Mouse (Mus musculus): ENCODE results near the gene Cnksr3. TPM values are rescaled to one million over a fixed set of nuclear protein-coding genes. Genes with fewer than 3 reads are reported as not detected.

Cnksr3 gene
- 10 to 100 TPM in 1 of 2 experiments, 1 to 10 TPM in 1; 9.8 to 10.6 TPM for total RNA-seq (2021)

DNA sequence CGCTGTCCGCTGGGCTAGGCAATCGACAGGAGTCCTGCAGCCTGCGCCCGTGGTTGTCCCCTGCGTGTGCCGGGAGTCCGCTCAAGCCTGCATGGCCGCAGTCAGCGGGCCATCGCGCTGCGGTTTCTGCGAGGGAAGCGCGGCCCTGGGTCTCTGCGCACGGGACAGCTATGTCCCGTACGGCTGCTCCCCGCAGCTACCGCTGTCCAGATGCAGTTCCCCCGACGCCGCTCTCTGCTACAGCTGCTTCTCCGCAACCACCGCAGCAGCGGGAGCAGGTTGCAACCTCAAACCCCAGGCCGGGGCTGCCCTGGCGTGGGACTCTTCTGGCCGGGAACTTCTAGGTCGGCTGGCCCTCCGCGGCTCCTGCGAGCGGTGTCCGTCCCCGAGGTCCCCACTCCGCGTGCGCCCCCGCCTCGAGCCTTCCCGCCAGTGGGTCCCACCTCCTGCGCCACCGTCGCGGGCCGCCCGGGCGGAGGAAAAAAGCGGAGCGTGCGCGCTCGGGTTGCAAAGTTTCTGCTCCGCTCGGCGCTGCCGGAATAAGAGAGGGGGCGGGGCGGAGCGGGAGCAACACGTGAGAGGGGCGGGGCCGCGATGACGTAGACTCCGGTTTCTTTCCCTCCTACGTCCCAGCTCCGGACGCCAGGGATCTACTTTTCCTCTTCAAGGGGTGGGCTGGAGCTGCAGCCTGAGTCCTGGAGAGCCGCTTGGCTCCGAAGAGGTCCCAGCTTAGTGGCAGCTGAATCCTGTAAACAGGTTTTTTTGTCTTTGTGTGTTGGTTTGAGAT is at the start of gene Cnksr3:
Gene Cnksr3, minus strand, starts transcription at position 542 of the 787 bp plus-strand sequence.
- peak; percentile 80 to 88 for DNase-seq (ENCODE audit: extremely low spot score in 1 of 2, low spot score in 1 of 2)

DNA sequence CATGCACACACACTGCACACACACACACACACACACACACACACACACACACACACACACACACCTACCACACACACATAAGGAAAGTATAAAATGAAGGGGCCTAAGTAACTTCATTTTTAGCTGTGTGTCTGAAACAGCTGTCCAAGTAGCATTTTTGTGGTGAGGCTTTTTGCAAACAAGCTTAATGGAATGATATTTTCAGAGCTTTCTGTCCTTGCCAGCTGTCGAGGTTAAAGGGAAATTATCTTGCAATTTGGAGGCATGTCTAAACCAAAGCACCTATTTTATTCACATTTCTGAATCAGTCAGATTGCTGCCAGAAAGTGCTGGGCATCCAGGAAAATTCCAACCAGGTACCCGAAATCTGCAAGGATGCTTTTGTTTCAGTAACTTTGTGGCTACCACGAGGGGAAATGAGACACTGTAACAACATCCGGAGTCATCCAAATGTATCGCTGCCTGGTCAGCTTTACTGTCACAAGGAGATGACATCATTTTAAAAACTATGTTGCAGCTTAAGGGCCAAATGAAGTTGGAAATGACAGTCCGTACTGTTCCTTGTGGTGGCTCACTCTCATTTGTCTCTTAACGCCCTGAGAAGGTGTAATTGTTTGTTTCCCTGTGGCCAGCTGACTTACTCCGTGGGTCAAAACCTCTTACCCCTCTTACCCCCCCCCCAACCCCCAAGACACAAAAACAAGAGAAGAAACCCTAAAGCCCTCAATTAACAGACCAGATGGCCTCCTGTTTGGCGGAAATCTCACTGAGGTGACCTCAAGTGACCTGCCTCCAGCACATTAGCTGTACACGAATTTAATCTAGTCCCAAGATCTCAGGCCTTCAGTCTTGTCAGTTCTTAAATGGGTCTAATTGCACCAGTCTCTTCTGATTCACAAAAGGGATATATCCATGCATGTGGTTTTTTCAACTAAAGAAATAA is 48.4 kb upstream of the Cnksr3 start:
- DNase-seq (ENCODE audit: extremely low spot score in 1 of 2, low spot score in 1 of 2), result no peak

DNA sequence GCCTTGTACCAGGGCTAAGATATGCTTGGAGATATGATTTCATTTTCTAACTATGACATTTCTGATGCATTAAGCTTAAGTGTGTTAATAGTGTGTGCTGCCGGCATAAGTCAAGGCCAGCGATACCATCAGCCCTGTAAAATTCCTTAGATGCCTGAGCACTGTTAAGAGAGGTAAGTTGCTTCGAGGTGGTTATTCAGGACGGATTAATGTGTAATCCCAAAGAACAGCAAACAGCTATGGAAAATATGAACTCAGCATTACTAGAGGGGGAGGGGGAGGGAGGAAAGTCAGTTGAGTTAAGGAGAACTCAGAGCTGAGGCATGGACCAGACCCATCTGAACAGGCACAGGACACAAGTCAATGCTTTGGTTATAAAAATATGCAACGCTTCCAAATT is 46.6 kb upstream of the Cnksr3 start:
- DNase-seq (ENCODE audit: extremely low spot score in 1 of 2, low spot score in 1 of 2), result no peak

DNA sequence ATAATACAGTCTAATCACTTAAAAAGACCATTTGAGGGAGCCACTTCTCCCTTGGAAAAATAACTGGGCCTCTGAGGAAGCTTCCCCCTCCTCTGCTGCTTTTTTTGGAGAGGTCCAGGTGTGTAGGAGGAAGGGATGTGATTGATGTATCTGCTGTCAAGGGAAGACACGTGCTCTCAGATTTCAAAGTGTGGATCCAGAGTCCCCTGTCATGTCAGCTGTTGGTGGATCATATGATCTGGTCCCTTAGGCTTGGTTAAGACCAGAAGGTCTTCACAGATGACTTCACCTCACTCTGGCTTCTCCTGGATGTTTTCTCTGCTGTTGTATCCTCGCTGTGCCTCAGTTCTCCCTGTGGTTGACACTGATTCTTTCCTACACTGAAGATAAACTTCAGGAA is 38.4 kb upstream of the Cnksr3 start:
- no peak for DNase-seq (ENCODE audit: extremely low spot score in 1 of 2, low spot score in 1 of 2)

DNA sequence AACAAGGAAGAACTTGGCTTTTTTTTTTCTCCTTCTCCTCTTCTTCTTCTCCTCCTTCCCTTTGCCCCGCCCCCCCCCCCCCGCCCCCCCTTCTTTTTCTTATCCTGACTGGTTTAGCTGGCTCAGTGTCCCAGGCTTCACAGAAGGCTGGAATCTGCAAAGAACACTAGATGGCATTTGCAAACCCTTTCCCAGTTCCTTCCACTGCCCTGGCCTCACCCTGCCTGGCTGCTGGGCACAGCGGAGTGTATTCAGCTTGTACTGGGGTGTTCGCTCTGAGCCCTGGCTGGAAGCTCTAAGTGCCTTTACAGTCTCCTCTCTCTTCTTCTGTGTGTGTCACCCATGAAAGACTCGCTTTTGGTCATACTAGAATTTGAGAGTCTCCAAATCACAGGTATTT is 22.6 kb upstream of the Cnksr3 start:
- DNase-seq (ENCODE audit: extremely low spot score in 1 of 2, low spot score in 1 of 2), result no peak

DNA sequence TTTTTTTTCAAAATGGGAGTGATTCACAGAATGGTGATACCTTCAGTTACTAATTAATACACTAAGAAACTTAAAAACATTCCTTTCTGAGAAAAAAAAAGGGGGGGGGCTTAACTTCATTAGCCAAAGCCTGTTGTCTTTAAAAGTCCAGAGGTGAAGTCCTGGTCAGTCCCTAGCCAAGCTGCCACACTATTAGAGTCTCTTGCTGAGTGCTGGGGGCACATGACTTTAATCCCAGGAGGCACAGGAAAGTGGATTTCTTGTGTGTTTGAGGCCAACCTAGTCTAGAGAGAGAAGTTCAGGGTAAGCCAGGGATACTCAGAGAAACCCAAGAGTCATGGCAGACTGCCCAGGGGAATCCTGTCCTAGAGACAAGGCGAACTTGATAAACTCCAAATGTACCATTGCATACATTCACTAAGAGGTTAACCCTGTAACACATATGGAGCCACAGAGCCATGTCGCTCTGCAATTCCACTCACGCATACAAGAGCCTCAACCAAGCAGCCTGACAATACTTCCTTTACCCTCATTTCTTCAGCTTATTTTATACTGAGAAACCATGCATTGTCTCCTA is 5.6 kb upstream of the Cnksr3 start:
- no peak for DNase-seq (ENCODE audit: extremely low spot score in 1 of 2, low spot score in 1 of 2)

DNA sequence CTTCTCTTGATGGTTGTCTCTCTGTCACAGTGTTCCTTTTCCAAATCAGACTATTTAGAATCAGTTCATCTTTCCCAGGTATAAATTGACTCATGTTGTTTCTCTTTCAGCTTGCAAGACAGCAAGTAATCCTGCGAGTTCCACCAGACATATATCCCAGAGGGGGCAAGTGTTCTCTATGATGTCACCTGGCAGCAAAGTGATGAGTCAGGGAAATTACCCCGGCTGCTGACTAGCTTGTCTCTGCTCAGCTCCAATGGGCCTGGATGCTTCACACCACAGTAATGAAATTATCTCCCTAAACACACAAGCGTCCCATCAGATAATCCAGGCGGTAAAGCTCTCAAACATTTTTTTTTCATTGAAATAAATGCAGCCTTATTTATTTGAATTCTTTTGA is 2.7 kb upstream of the Cnksr3 start:
- DNase-seq (ENCODE audit: extremely low spot score in 1 of 2, low spot score in 1 of 2), result no peak

DNA sequence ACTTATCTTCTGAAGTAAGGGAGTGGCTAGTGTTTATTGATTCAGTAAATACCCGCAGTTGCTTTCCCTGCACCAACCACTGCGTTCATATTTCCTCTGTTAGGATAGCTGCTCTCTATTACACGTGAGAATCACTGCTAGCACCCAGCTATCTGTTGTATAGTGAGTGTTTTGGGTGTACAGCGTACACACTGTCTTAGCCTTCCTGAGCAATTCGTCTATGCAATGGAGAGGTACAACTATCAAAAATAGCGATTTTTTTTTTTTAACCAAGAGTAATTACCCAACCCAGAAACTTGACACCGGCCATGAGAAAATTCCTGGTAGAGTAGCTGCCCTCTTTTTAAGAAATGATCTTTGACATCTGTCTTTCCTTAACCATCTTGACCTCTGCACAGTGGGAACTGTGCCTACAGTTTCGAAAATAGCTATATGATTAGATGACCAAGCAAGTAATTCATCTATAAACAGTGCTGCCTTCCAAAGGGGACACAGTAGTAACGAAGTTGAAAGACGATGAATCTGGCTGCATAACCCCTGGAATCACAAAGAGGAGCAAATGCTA is 1.1 kb upstream of the Cnksr3 start:
- DNase-seq (ENCODE audit: extremely low spot score in 1 of 2, low spot score in 1 of 2), result no peak

DNA sequence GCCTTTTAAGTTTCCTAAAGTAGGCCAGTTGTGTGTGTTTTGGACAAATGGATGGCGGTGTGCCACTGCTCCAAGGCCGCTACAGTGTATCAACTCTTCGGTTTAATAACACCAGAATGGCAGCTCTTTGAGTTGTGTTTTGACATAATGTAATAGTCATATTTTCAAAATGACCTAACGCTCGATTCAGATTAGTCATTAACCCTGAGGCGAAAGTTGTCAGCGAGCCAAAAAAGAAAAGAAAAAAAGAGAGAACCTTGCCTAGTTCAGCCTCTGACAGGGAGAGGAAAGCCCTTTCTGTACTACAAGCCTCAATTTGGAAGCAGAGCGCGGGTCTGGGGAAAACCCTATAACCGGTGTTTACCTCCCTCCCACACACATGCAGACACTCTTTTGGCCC is 500 bp upstream of the Cnksr3 start:
- no peak for DNase-seq (ENCODE audit: extremely low spot score in 1 of 2, low spot score in 1 of 2)

DNA sequence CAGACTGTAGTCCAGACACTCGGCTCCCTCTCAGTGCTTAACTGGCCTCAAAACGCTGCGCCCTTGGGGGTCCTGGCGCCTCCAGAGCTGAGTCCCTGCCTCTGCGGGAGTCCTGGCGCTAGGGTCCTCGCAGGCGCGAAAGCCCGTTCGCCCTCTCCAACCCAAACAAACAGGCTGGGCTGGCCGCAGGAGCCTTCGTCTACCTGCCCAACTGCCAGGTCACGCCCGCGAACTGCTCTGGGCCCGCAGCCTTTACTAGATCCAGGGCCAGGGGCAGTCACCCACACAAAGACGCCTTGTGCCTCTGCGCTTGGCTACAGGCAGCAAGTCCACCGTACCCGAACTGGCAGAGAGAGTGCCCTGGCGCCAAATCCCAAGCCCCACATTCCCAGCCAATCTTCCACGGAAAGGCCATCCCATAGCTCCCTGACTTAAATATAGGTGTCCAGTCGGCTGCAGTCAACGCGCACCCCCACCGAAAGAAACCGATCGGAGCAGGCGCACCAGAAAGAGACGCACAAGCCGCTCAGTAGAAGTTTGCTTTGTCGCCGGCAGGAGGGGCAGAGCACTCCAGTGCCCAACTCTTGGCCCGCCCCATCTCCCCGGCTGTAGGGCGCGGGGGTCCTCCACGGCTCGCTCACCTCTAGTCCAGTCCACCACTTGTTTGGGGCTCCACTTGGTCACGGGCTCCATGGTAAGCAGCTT is 894 bp downstream of the Cnksr3 start:
- DNase-seq (ENCODE audit: extremely low spot score in 1 of 2, low spot score in 1 of 2), result peak; percentile 31 to 39

DNA sequence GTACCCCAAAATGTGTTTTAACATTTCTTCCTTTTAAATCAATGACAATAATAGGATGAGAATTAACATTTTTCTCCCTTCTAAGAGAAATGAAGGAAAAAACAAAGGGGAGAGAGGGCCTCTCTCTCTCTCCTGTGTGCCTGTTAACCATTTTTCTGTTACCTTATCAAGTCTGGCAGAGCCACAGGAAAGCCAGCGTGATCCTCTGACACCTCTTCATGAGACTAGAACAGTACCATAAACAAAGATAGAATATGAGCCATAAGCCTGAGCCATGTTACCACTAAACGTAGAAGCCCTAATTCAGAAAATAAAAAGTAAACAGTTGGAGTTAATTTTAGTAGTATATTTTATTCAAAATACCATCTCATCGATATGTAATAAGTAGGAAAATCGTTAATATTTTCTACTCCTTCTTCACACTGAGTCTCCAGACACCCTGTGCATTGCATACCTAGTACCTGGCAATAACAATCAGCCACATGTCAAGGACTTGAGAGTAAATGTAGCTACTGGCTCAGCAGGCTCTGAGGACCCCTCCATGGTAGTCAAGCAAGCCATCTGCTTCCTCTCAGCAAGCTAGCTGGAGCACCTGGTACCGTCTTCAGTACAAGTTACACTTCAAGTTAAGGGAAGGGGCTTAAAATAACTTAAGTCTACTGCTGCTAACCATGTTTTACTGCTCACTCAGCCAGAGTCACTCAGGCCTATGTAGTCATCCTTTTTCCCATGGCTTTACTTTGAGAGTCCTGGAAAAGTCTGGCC is 2.2 kb downstream of the Cnksr3 start:
- no peak for DNase-seq (ENCODE audit: extremely low spot score in 1 of 2, low spot score in 1 of 2)

DNA sequence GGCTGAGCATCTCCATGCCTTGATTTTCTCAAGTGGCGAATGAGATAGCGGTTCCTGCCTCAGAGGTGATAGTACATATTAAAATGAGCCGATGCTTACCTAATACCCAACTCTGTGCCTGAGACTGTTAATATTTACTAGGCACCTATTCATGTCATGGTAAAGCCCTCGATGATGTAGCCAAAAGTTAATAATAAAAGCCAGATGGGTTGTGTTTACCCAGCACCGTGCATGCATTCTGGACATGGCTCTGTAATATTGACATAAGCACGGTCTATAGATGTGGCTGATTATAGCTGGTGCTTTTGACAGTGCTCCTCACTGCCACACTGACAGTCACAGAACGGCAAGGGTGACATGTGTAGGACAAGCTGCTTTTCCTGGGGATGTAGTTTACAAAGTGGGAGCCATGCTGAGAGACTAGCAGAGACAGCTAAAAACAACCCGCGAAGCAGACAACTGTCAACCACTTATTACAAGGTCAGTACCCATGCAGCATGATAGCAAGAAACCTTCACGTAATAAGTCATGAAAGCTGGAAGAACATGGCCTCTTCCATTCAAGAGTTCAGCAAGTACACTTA is 3.1 kb downstream of the Cnksr3 start:
- DNase-seq (ENCODE audit: extremely low spot score in 1 of 2, low spot score in 1 of 2), result no peak

DNA sequence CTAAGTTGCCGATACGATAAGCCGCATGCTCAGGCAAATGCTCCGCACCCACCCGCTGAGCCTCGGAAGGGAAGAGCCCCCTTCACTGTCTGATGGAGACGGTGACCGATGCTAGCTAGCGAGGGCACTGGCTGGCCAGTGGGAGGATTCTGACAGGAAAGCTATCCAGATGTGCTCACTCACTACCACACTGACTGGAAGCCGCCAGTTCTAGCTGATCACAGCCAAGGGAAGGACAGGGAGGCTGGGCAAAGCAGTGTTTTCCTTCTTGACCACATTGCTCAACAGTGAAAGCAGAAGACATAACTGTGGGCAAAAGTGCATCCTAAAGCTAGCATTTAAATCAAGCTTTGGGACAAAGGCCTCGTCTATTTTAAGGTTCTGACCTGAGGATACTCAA is 4.7 kb downstream of the Cnksr3 start:
- DNase-seq (ENCODE audit: extremely low spot score in 1 of 2, low spot score in 1 of 2), result no peak

DNA sequence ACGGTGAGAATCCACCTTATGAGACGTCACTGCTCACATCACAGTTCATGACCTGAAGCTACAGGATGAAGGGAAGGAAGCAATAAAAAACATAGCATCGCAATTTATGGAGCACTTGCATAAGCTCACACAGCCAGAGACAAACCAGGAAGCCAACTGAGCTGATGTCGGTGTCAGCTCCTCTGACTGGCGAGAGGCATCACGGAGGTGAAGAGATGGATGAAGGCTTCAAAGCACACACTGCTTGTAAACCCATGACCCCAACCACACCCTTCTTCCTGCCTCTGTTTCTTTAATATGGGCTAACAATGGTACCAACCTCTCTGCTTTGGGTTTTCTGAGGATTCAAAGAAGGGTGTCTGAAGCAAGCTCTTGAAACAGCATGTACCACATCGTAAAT is 5.5 kb downstream of the Cnksr3 start:
- no peak for DNase-seq (ENCODE audit: extremely low spot score in 1 of 2, low spot score in 1 of 2)

DNA sequence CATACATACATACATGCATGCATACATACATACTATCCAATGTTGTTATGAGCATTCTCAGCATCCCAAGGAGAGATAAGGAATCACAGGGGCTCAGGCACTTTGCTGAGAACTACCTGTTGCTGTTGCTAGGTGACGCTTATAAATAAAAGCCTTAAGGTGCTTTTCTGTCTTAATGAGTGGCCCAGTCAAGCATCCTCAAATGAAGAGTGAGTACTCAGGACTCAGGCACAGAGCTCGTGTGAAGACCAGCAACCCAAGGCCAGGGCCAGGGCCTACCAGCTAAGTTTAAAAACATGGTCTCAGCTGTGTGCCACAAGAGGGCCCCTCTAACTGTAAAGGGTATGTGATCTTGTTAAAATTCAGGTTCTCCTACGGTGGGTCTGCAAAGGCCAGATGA is 6.5 kb downstream of the Cnksr3 start:
- DNase-seq (ENCODE audit: extremely low spot score in 1 of 2, low spot score in 1 of 2), result no peak

DNA sequence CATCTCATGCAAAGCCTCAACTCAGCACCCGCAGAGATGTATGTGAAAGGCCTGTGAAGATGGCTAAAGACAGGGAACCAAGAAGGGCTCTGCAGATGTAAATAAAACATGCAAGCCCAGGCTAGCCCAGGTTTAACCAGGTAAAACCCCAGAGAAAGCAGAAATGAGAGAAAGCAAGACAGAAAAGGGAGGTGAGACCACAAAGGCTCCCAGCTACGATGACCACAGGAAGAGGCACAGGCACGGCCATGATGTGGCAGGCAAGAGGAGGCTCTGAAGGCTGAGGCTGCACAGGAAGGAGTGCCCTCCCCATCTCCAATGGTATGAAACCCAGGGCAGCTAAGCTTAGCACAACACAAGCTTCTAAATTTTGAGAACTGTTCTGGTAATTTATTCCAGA is 7.1 kb downstream of the Cnksr3 start:
- no peak for DNase-seq (ENCODE audit: extremely low spot score in 1 of 2, low spot score in 1 of 2)

DNA sequence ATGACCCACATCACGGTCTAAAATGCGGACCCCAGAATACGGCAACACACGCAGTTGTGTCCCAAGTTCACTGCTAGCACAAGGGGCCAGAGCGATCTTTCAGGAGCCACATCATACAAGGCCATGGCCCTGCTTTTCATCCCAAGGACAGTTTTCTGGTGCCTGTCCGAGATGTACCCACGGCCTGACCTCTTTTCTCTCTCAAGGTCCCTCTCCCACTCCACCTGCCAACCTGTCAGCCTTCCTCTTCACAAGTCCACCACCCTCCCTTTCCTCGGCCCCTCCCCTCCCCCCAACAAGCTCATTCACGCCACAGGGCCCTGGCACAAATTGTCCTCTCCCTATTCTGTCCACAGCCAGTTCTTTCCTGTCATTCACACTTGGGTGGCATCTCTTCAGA is 9.5 kb downstream of the Cnksr3 start:
- DNase-seq (ENCODE audit: extremely low spot score in 1 of 2, low spot score in 1 of 2), result no peak

DNA sequence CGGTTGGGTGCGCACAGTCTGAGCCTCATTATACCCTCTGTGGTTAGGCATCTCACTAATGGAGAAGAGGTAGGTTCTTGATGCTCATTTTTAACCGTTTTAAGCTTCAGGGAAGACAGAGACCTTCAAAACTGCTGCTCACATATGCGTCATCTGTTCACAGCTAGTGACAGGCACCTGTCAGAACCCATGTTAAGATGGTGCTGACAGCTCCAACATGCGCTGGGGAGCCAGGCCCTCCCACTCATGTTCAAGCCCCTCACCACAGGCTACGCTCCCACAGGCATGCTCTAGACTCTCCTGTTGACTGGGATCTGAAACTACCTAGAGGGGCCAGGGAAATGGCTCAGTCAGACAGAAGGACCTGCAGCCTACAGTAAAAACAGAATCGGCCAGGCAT is 11.4 kb downstream of the Cnksr3 start:
- DNase-seq (ENCODE audit: extremely low spot score in 1 of 2, low spot score in 1 of 2), result no peak

DNA sequence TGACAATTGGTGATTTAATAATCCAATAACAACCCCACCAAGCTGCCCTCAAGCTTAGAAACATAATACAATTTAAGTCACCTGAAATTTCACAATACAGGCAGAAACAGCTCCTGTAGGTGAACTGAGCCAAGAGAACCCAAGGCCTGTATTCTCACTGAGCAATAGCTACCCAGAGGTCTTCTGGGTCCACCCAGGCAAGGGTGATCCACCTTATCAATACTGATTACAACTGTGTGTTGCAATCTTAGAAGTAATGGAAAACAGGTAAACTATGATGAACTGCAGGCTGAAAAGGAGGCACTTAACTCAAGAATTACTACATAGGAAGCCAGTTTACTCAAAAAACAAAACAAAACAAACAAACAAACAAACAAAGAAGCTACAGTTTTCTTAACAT is 13.8 kb downstream of the Cnksr3 start:
- DNase-seq (ENCODE audit: extremely low spot score in 1 of 2, low spot score in 1 of 2), result no peak

Measured in layer of hippocampus, postnatal 25 days (tissue).